Mouse (Mus musculus) ES-Bruce4 (cell line): ENCODE measurements around the gene Polr3h. TPM values are rescaled to one million over a fixed set of nuclear protein-coding genes. Genes with fewer than 3 reads are reported as not detected.
A peak's percentile ranks its signal among the peaks of the same experiment; 100 is the strongest.

Experiments used
- H3K27ac ChIP-seq: 2 replicates; pipeline ENCODE4 v1.5.1; 2012; ENCODE audit warnings: low read length, inconsistent platforms; ENCODE audit not compliant: insufficient read depth
- H3K27me3 ChIP-seq: 2 replicates; pipeline ENCODE4 v1.6.1; 2012; ENCODE audit warnings: mild to moderate bottlenecking, low read length, inconsistent platforms; ENCODE audit not compliant: control insufficient read depth, poor library complexity, insufficient read depth, severe bottlenecking
- H3K36me3 ChIP-seq: 2 replicates; pipeline ENCODE4 v1.6.1; 2012; ENCODE audit warnings: inconsistent platforms, mild to moderate bottlenecking, low read length, moderate library complexity; ENCODE audit not compliant: control insufficient read depth, poor library complexity, insufficient read depth, severe bottlenecking
- H3K4me1 ChIP-seq: one replicate; pipeline ENCODE4 v1.8.1; 2011; ENCODE audit warnings: low read length; ENCODE audit not compliant: control insufficient read depth, insufficient read depth
- H3K4me3 ChIP-seq: 2 replicates; pipeline ENCODE4 v1.5.1; 2011; ENCODE audit warnings: low read depth, mild to moderate bottlenecking, low read length
- H3K9ac ChIP-seq: 2 replicates; pipeline ENCODE4 v1.6.1; 2012; ENCODE audit warnings: low read depth, mild to moderate bottlenecking, inconsistent platforms; ENCODE audit not compliant: poor library complexity, severe bottlenecking
- H3K9me3 ChIP-seq: replicated peaks from 2 replicates; pipeline ENCODE4 v1.6.1; 2012; ENCODE audit warnings: mild to moderate bottlenecking, low read length, inconsistent platforms; ENCODE audit not compliant: control insufficient read depth, poor library complexity, insufficient read depth, severe bottlenecking
- CTCF ChIP-seq: IDR thresholded peaks from one replicate; pipeline ENCODE4 v1.8.1; 2011; ENCODE audit warnings: low read depth, low read length
- EP300 ChIP-seq: IDR thresholded peaks from 2 replicates; pipeline ENCODE4 v1.6.1; 2011; ENCODE audit warnings: low read depth, low read length; ENCODE audit not compliant: insufficient read depth
- POLR2A ChIP-seq: IDR thresholded peaks from one replicate; pipeline ENCODE4 v1.8.1; 2011; ENCODE audit warnings: low read length; ENCODE audit not compliant: insufficient read depth
- polyA plus RNA-seq: library from polyadenylated mRNA; stranded (reverse); fragments of >200 nt; gene quantifications from 2 replicates; pipeline ENCODE4 v1.2.4, GENCODE M21; 2011; ENCODE audit warnings: low read depth; ENCODE audit not compliant: missing spikeins, insufficient read depth, insufficient read length

Gene Polr3h
- polyA plus RNA-seq, 1 experiment, result 25.5 TPM

- no peaks in the 10 kb centered on the region for H3K9me3 ChIP-seq
- no peak within 1 kb of the TSS for H3K27ac ChIP-seq
- no peak within 1 kb of the TSS for H3K9ac ChIP-seq
- H3K4me1 ChIP-seq, result peaks cover 2% of the 10 kb centered on the region
- H3K27me3 ChIP-seq, result no peaks in the 10 kb centered on the region
- peak within 1 kb of the TSS; percentile 45 for H3K4me3 ChIP-seq
- TF ChIP-seq POLR2A (no peak), EP300 (no peak), CTCF (no peak)
- no peaks in the 10 kb centered on the region for H3K36me3 ChIP-seq
Observed at GRCm38 (mm10) chr15:81936679-81937078, 10.6 kb upstream of the Polr3h start, which contains the start of gene Csdc2. Gene Csdc2 (plus strand): TSS chr15:81936759.

- Histone ChIP-seq H3K4me3 (peak overlapping the region; percentile 45; the same call in 1 of the 2 replicates), H3K9ac (no peak overlapping the region), H3K27me3 (no peaks in the 10 kb centered on the region), H3K9me3 (no peaks in the 10 kb centered on the region), H3K36me3 (no peaks in the 10 kb centered on the region), H3K27ac (no peak overlapping the region), H3K4me1 (peaks cover 2% of the 10 kb centered on the region)
- TF ChIP-seq EP300, result no peak
- TF ChIP-seq POLR2A, result no peak
- no peak for TF ChIP-seq CTCF
Observed at GRCm38 (mm10) chr15:81935869-81936637, 10.0 kb upstream of the Polr3h start.

GRCm38 (mm10) chr15:81933986-81934385 lies 7.9 kb upstream of the Polr3h start:
- TF ChIP-seq POLR2A (no peak), CTCF (no peak)
- H3K9ac ChIP-seq, result no peak overlapping the region
- no peak overlapping the region for H3K4me3 ChIP-seq
- H3K36me3 ChIP-seq, result no peaks in the 10 kb centered on the region
- no peaks in the 10 kb centered on the region for H3K27me3 ChIP-seq
- no peaks in the 10 kb centered on the region for H3K9me3 ChIP-seq
- H3K4me1 ChIP-seq, result peaks cover 2% of the 10 kb centered on the region
- H3K27ac ChIP-seq, result no peak overlapping the region

GRCm38 (mm10) chr15:81932951-81933470 lies 7.0 kb upstream of the Polr3h start:
- Histone ChIP-seq H3K9ac (no peak overlapping the region), H3K27me3 (no peaks in the 10 kb centered on the region), H3K27ac (no peak overlapping the region), H3K36me3 (no peaks in the 10 kb centered on the region), H3K4me3 (no peak overlapping the region), H3K9me3 (no peaks in the 10 kb centered on the region), H3K4me1 (no peaks in the 10 kb centered on the region)
- TF ChIP-seq POLR2A (no peak), EP300 (no peak), CTCF (no peak)

GRCm38 (mm10) chr15:81928277-81928676 lies 2.2 kb upstream of the Polr3h start:
- no peaks in the 10 kb centered on the region for H3K36me3 ChIP-seq

GRCm38 (mm10) chr15:81927741-81928140 lies 1.7 kb upstream of the Polr3h start:
- Histone ChIP-seq H3K27ac (no peak overlapping the region), H3K9ac (no peak overlapping the region), H3K27me3 (no peaks in the 10 kb centered on the region), H3K36me3 (no peaks in the 10 kb centered on the region), H3K9me3 (no peaks in the 10 kb centered on the region), H3K4me1 (no peaks in the 10 kb centered on the region), H3K4me3 (no peak overlapping the region)
- no peak for TF ChIP-seq EP300
- TF ChIP-seq POLR2A, result no peak
- no peak for TF ChIP-seq CTCF

More at GRCm38 (mm10) chr15:81928277-81928676, 2.2 kb upstream of the Polr3h start:
- Histone ChIP-seq H3K4me3 (no peak overlapping the region), H3K4me1 (no peaks in the 10 kb centered on the region), H3K27me3 (no peaks in the 10 kb centered on the region), H3K27ac (no peak overlapping the region), H3K9ac (no peak overlapping the region), H3K9me3 (no peaks in the 10 kb centered on the region)
- TF ChIP-seq CTCF, result no peak
- TF ChIP-seq EP300, result no peak
- no peak for TF ChIP-seq POLR2A
